Mouse (Mus musculus) gastrocnemius, postnatal 36 days (tissue): ENCODE data around the gene Pald1. TPM values are rescaled to one million over a fixed set of nuclear protein-coding genes. Genes with fewer than 3 reads are reported as not detected.

Experiments
- DNase-seq, 2 experiments: peaks; one replicate each; pipeline ENCODE4 v3.0.0; 2022
- intact Hi-C: fragments of 180-260 bp; cut with DNase I; formaldehyde crosslinking; loops from one replicate; pipeline ENCODE4 v1.15.1; 2025
- total RNA-seq, 2 experiments: library from RNA; stranded (reverse); gene quantifications; 2 replicates each; pipeline ENCODE4 v1.2.3; 2021

The Pald1 gene
- total RNA-seq, 2 experiments from 2014 or later: 4.4 to 4.5 TPM

GRCm38 (mm10) chr10:61340247-61340646, 43.1 kb downstream of the Pald1 start:
- no peak for DNase-seq
- intact Hi-C loops: no loop called here

- intact Hi-C loops: no loop called here
Measured at GRCm38 (mm10) chr10:61339216-61339615, 44.1 kb downstream of the Pald1 start.

GRCm38 (mm10) chr10:61337665-61338064, 45.7 kb downstream of the Pald1 start:
- DNase-seq: no peak
- intact Hi-C loops: no loop called here

More at GRCm38 (mm10) chr10:61339216-61339615, 44.1 kb downstream of the Pald1 start:
- DNase-seq: no peak

- no peak for DNase-seq
- intact Hi-C loops: loop anchor here (1.0 kb wide), 1 partner anchor 137 kb away; no protein-coding TSS in a partner anchor
Measured at GRCm38 (mm10) chr10:61336592-61336991, 46.7 kb downstream of the Pald1 start.

GRCm38 (mm10) chr10:61336137-61336536, 47.2 kb downstream of the Pald1 start:
- intact Hi-C loops: loop anchor here (1.0 kb wide), 1 partner anchor 137 kb away; no protein-coding TSS in a partner anchor
- peak; percentile 71 to 79 for DNase-seq

- no peak for DNase-seq
- intact Hi-C loops: loop anchor here (2.0 kb wide), 1 partner anchor 60 kb away; no protein-coding TSS in a partner anchor
Measured at GRCm38 (mm10) chr10:61334545-61334944, 48.8 kb downstream of the Pald1 start.

- DNase-seq: peak in 1 of 2 experiments; percentile 58
Measured at GRCm38 (mm10) chr10:61331046-61331445, 52.3 kb downstream of the Pald1 start.

GRCm38 (mm10) chr10:61328927-61329326, 54.4 kb downstream of the Pald1 start:
- peak in 1 of 2 experiments; percentile 44 for DNase-seq
- intact Hi-C loops: no loop called here

More at GRCm38 (mm10) chr10:61331046-61331445, 52.3 kb downstream of the Pald1 start:
- intact Hi-C loops: no loop called here

GRCm38 (mm10) chr10:61327545-61327944, 55.8 kb downstream of the Pald1 start:
- DNase-seq: no peak
- intact Hi-C loops: no loop called here

GRCm38 (mm10) chr10:61325782-61326328, 57.5 kb downstream of the Pald1 start:
- DNase-seq: no peak
- intact Hi-C loops: no loop called here

GRCm38 (mm10) chr10:61324717-61325116, 58.6 kb downstream of the Pald1 start:
- intact Hi-C loops: no loop called here
- peak in 1 of 2 experiments; percentile 55 for DNase-seq

GRCm38 (mm10) chr10:61318527-61318926, 64.8 kb downstream of the Pald1 start:
- DNase-seq: no peak
- intact Hi-C loops: no loop called here

GRCm38 (mm10) chr10:61315324-61315880, 67.9 kb downstream of the Pald1 start:
- intact Hi-C loops: no loop called here
- DNase-seq: no peak

- intact Hi-C loops: no loop called here
Measured at GRCm38 (mm10) chr10:61313750-61314149, 69.6 kb downstream of the Pald1 start.

GRCm38 (mm10) chr10:61312754-61313153, 70.6 kb downstream of the Pald1 start:
- no peak for DNase-seq
- intact Hi-C loops: no loop called here

More at GRCm38 (mm10) chr10:61313750-61314149, 69.6 kb downstream of the Pald1 start:
- DNase-seq: no peak

GRCm38 (mm10) chr10:61312159-61312558, 71.2 kb downstream of the Pald1 start:
- intact Hi-C loops: no loop called here
- no peak for DNase-seq

GRCm38 (mm10) chr10:61308706-61309320, 74.5 kb downstream of the Pald1 start:
- no peak for DNase-seq
- intact Hi-C loops: no loop called here

GRCm38 (mm10) chr10:61305928-61306590, 77.3 kb downstream of the Pald1 start:
- no peak for DNase-seq
- intact Hi-C loops: no loop called here

- DNase-seq: no peak
- intact Hi-C loops: no loop called here
Measured at GRCm38 (mm10) chr10:61304046-61304445, 79.3 kb downstream of the Pald1 start.

GRCm38 (mm10) chr10:61300996-61301395, 82.3 kb downstream of the Pald1 start:
- no peak for DNase-seq
- intact Hi-C loops: no loop called here

- intact Hi-C loops: no loop called here
- DNase-seq: no peak
Measured at GRCm38 (mm10) chr10:61297477-61297876, 85.9 kb downstream of the Pald1 start, which contains the start of gene Prf1. Gene Prf1 (plus strand): TSS chr10:61297833.
